13 mouse cellular contexts compared by ENCODE assay signal in genomic region chr5:21488506-21488905, GRCm38 (mm10). TPM values are rescaled to one million over a fixed set of nuclear protein-coding genes. Genes with fewer than 3 reads are reported as not detected.
DNase-seq lines count a peak whose midpoint lies in the region; ATAC-seq and TF ChIP-seq lines count a peak whose summit lies in the region.
"Had no signal": no experiment of that assay in that cellular context is flagged by ENCODE, and none has a peak within 500 bp of the region (broad histone marks: within the 10 kb centered on the region; RNA-seq: fewer than 3 reads in every experiment).

No protein-coding gene starts in this region.

- DNase-seq in heart, adult 18-20 months, result peak; percentile 45 to 62
- DNase-seq in MEL (ENCODE audit: low read depth, low spot score), result peak; percentile 31
- DNase-seq in cerebellum, adult 9-11 months, result peak; percentile 42
- no peak for DNase-seq in T-cell, adult 2 months (ENCODE audit: low spot score)
- no peak for DNase-seq in thymus, adult 2 months
- DNase-seq in hindbrain, embryonic 10.5 days (ENCODE audit: low spot score), result no peak
- DNase-seq: lung, postnatal 36 days had no signal

- TF ChIP-seq CTCF in MEL (IDR thresholded peaks at IDR 0.05 in 2 of 3, conservative IDR thresholded peaks at IDR 0.05 in 1 of 3; ENCODE audit: control insufficient read depth in 1 of 3, insufficient read depth in 1 of 3, low read depth in 2 of 3, low read length in 3 of 3, poor library complexity in 1 of 3, severe bottlenecking in 1 of 3), result no peak
- TF ChIP-seq CTCF in thymus, adult 2 months (IDR thresholded peaks at IDR 0.05; ENCODE audit: borderline replicate concordance, control insufficient read depth, extremely low read depth, insufficient read depth, low read length, poor library complexity), result no peak

- no peaks in the 10 kb centered on the region for H3K4me1 ChIP-seq in heart, embryonic 11.5 days (ENCODE audit: control insufficient read depth, insufficient read depth, low read length)
- H3K4me1 ChIP-seq in MEL (ENCODE audit: control insufficient read depth in 1 of 2, insufficient read depth in 2 of 2, low read length in 2 of 2), result no peaks in the 10 kb centered on the region
- peaks cover 11% of the 10 kb centered on the region for H3K4me1 ChIP-seq in heart, embryonic 15.5 days (replicated peaks)
- no peaks in the 10 kb centered on the region for H3K4me1 ChIP-seq in thymus, adult 2 months (replicated peaks; ENCODE audit: control insufficient read depth, insufficient read depth, low read length)
- peaks cover 19% of the 10 kb centered on the region for H3K4me1 ChIP-seq in hindbrain, embryonic 10.5 days (replicated peaks)
- H3K4me1 ChIP-seq: forebrain, embryonic 12.5 days had no signal

- no peaks in the 10 kb centered on the region for H3K79me2 ChIP-seq in MEL (ENCODE audit: control insufficient read depth, insufficient read depth, low read length, poor library complexity)

- no peaks in the 10 kb centered on the region for H3K9me3 ChIP-seq in heart, embryonic 11.5 days (replicated peaks; ENCODE audit: control insufficient read depth, low read length)
- no peaks in the 10 kb centered on the region for H3K9me3 ChIP-seq in MEL (replicated peaks; ENCODE audit: insufficient read depth, low read length)
- H3K9me3 ChIP-seq in heart, embryonic 15.5 days (replicated peaks), result no peaks in the 10 kb centered on the region
- no peaks in the 10 kb centered on the region for H3K9me3 ChIP-seq in hindbrain, embryonic 10.5 days
- H3K9me3 ChIP-seq: forebrain, embryonic 12.5 days had no signal

- no peak overlapping the region for H3K4me2 ChIP-seq in heart, embryonic 11.5 days
- H3K4me2 ChIP-seq in heart, embryonic 15.5 days, result no peak overlapping the region
- H3K4me2 ChIP-seq: forebrain, embryonic 12.5 days had no signal

- ATAC-seq in heart, embryonic 11.5 days (replicated peaks; ENCODE audit: insufficient number of reproducible peaks, low FRiP score, low TSS enrichment), result no peak
- 0 out of 2 replicates have a peak, but pooled peaks have one; percentile 53 for ATAC-seq in heart, embryonic 15.5 days (replicated peaks; ENCODE audit: insufficient number of reproducible peaks, insufficient read depth, low FRiP score, low read depth)
- ATAC-seq: CD4-positive, CD25-positive, alpha-beta regulatory T cell, adult 4 months had no signal

- no peak overlapping the region for H3K9ac ChIP-seq in heart, embryonic 11.5 days (ENCODE audit: low read depth, low read length)
- no peak overlapping the region for H3K9ac ChIP-seq in MEL (ENCODE audit: control insufficient read depth, low read depth, low read length, poor library complexity, severe bottlenecking)
- H3K9ac ChIP-seq in heart, embryonic 15.5 days, result no peak overlapping the region
- H3K9ac ChIP-seq: forebrain, embryonic 12.5 days had no signal

- no peak for TF ChIP-seq RAD21 in MEL (IDR thresholded peaks at IDR 0.05; ENCODE audit: low read depth, low read length)

- no peak for TF ChIP-seq POLR2A in MEL (IDR thresholded peaks at IDR 0.05; ENCODE audit: control insufficient read depth in 1 of 2, insufficient read depth in 1 of 2, low read depth in 1 of 2, low read length in 2 of 2, poor library complexity in 1 of 2)
- TF ChIP-seq POLR2A in thymus, adult 2 months (IDR thresholded peaks at IDR 0.05; ENCODE audit: control insufficient read depth, extremely low read depth, insufficient read depth, low read length, poor library complexity), result no peak

- no peaks in the 10 kb centered on the region for H3K36me3 ChIP-seq in heart, embryonic 11.5 days (ENCODE audit: control insufficient read depth, insufficient read depth, low read length)
- H3K36me3 ChIP-seq in MEL (ENCODE audit: control insufficient read depth in 1 of 2, insufficient read depth in 2 of 2, low read length in 2 of 2), result no peaks in the 10 kb centered on the region
- no peaks in the 10 kb centered on the region for H3K36me3 ChIP-seq in heart, embryonic 15.5 days
- no peaks in the 10 kb centered on the region for H3K36me3 ChIP-seq in thymus, adult 2 months (ENCODE audit: control insufficient read depth, insufficient read depth, low read length)
- H3K36me3 ChIP-seq in hindbrain, embryonic 10.5 days, result no peaks in the 10 kb centered on the region
- H3K36me3 ChIP-seq: forebrain, embryonic 12.5 days had no signal

- H3K27ac ChIP-seq in heart, embryonic 11.5 days (ENCODE audit: low read depth, low read length), result no peak overlapping the region
- H3K27ac ChIP-seq in MEL (ENCODE audit: control insufficient read depth, low read depth, low read length), result no peak overlapping the region
- H3K27ac ChIP-seq in heart, embryonic 15.5 days, result peak overlapping the region; percentile 54
- no peak overlapping the region for H3K27ac ChIP-seq in thymus, adult 2 months (ENCODE audit: control insufficient read depth, insufficient read depth, low read length)
- no peak overlapping the region for H3K27ac ChIP-seq in hindbrain, embryonic 10.5 days
- H3K27ac ChIP-seq: forebrain, embryonic 12.5 days; kidney, postnatal 0 days had no signal

- WGBS in heart, embryonic 11.5 days (ENCODE audit: insufficient replicate concordance), result 89% methylated on average over 5 of the region's 5 CpGs
- WGBS in heart, embryonic 15.5 days, result 65% methylated on average over 5 of the region's 5 CpGs
- WGBS in thymus, adult 2 months, result 92% methylated on average over 5 of the region's 5 CpGs
- 92% methylated on average over 5 of the region's 5 CpGs for WGBS in hindbrain, embryonic 10.5 days

- no peak overlapping the region for H3K4me3 ChIP-seq in heart, embryonic 11.5 days (ENCODE audit: low read depth, low read length)
- H3K4me3 ChIP-seq in MEL (ENCODE audit: control insufficient read depth in 1 of 2, insufficient read depth in 1 of 2, low read depth in 2 of 2, low read length in 2 of 2), result no peak overlapping the region
- H3K4me3 ChIP-seq in heart, embryonic 15.5 days, result no peak overlapping the region
- H3K4me3 ChIP-seq in thymus, adult 2 months (ENCODE audit: control insufficient read depth, insufficient read depth, low read length), result no peak overlapping the region
- H3K4me3 ChIP-seq in hindbrain, embryonic 10.5 days, result no peak overlapping the region
- H3K4me3 ChIP-seq: forebrain, embryonic 12.5 days had no signal

- no peak for TF ChIP-seq EP300 in MEL (IDR thresholded peaks at IDR 0.05; ENCODE audit: low read depth in 1 of 2, low read length in 2 of 2)

- no peaks in the 10 kb centered on the region for H3K27me3 ChIP-seq in heart, embryonic 11.5 days (ENCODE audit: control insufficient read depth, insufficient read depth, low read length)
- peaks cover 0 to 1% of the 10 kb centered on the region in 2 experiments; a peak in 2 of 4 replicates for H3K27me3 ChIP-seq in MEL (ENCODE audit: control insufficient read depth in 1 of 2, insufficient read depth in 2 of 2, low read length in 2 of 2)
- H3K27me3 ChIP-seq in heart, embryonic 15.5 days, result no peaks in the 10 kb centered on the region
- H3K27me3 ChIP-seq in thymus, adult 2 months (ENCODE audit: control insufficient read depth, insufficient read depth, low read length), result no peaks in the 10 kb centered on the region
- H3K27me3 ChIP-seq in hindbrain, embryonic 10.5 days (ENCODE audit: insufficient read depth, poor library complexity, severe bottlenecking), result no peaks in the 10 kb centered on the region
- H3K27me3 ChIP-seq: forebrain, embryonic 12.5 days had no signal

TF ChIP-seq in MEL, 35 proteins besides CTCF, POLR2A, EP300 and RAD21:
- TF ChIP-seq ETS1 (IDR thresholded peaks at IDR 0.05; ENCODE audit: low read depth, low read length) (no peak), KAT2A (conservative IDR thresholded peaks at IDR 0.05; ENCODE audit: low read depth, low read length) (no peak), POLR2AphosphoS5 (IDR thresholded peaks at IDR 0.05; ENCODE audit: borderline replicate concordance, low read depth, low read length) (no peak), CHD2 (IDR thresholded peaks at IDR 0.05; ENCODE audit: low read length) (no peak), ZKSCAN1 (IDR thresholded peaks at IDR 0.05; ENCODE audit: low read depth, low read length) (no peak), POLR2AphosphoS2 (IDR thresholded peaks at IDR 0.05; ENCODE audit: low read length) (no peak), NELFE (IDR thresholded peaks at IDR 0.05; ENCODE audit: low read depth, low read length) (no peak)

RNA-seq across cellular contexts. Expression of gene Lrrc17, which starts 54.9 kb away (rescaled TPM):
- 1 to 10 TPM; 2.0 to 2.8 TPM for total RNA-seq in heart, adult 18-20 months (2021)
- 5.0 and 5.1 TPM in 2 replicates for polyA plus RNA-seq in heart, embryonic 11.5 days (2014; fragmentation: Nextera tagmentation; extraction: Ambion mirVana)
- total RNA-seq in MEL (2012; rRNA removed), result not detected in 2 replicates
- not detected for polyA plus RNA-seq in MEL (2012; ENCODE audit: insufficient read depth in 1 of 2, insufficient read length in 2 of 2, low read depth in 1 of 2, low replicate concordance in 2 of 2, missing spikeins in 1 of 2)
- 23.9 and 35.3 TPM in 2 replicates for polyA plus RNA-seq in heart, embryonic 15.5 days (2015; fragmentation: Nextera tagmentation; extraction: Ambion mirVana)
- polyA plus RNA-seq in thymus, adult 2 months (2012; rRNA removed), result 1.6 and 2.0 TPM in 2 replicates
- 6.1 and 12.8 TPM in 2 replicates for polyA plus RNA-seq in hindbrain, embryonic 10.5 days (2016; fragmentation: Nextera tagmentation; extraction: Ambion mirVana)
- total RNA-seq: granulocyte monocyte progenitor cell, adult 5-6 weeks had no signal
- polyA plus RNA-seq: CD4-positive, CD25-positive, alpha-beta regulatory T cell, adult 4 months had no signal

Comparison
In these comparisons a context has a peak if more than half of its experiments do, and no peak if none do; other contexts are left out.
1. DNase-seq: peak in heart, adult 18-20 months (2 of 2), MEL (single experiment) and cerebellum, adult 9-11 months (single experiment); none in T-cell, adult 2 months (single experiment), thymus, adult 2 months (single experiment) and hindbrain, embryonic 10.5 days (single experiment).